Mouse (Mus musculus): ENCODE results near the gene Bcl2l10.

The Bcl2l10 gene

DNA sequence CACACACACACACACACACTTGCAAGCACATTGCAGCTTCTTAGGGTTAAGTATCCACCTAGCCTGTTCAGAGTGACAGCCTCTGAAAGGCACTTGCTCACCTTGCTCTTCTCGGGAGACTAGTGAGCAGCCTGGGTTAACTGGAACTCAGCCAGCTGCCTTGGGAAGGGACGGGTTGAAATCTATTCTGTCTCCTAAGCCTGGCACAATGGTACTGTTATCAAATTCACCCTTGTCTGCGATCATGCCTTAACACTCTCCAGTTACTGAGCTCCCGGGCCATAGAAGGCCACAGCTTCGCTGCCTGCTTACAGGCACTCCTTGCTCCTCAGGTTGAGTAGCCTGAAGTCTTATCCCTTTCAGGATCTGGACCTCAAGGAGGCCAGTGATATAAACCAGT lies 53.1 kb downstream of the Bcl2l10 start:
- DNase-seq (ENCODE audit: low spot score in 2 of 2): no peak

All from right cerebral cortex, adult 2 months (tissue).